Mouse (Mus musculus): Measurements from ENCODE around the gene Ttn. TPM values are rescaled to one million over a fixed set of nuclear protein-coding genes. Genes with fewer than 3 reads are reported as not detected.
"Not testable (repeated sequence)": the region's sequence is repeated elsewhere in the genome, so short reads cannot be mapped to it uniquely, and the experiment has no call there.

Gene Ttn
- polyA plus RNA-seq (2015; fragmentation: Nextera tagmentation; extraction: Ambion mirVana), result 0.38 and 1.0 TPM in 2 replicates

GRCm38 (mm10) chr2:76982391-76983145, at the start of gene Ttn:
Ttn (minus strand) TSS chr2:76982547.
- H3K36me3 ChIP-seq, result no peaks in the 10 kb centered on the region
- no peaks in the 10 kb centered on the region for H3K4me1 ChIP-seq
- 85% methylated on average over 18 of the region's 18 CpGs for WGBS
- no peak within 1 kb of the TSS for H3K9ac ChIP-seq (replicated peaks)
- no peak within 1 kb of the TSS for H3K27ac ChIP-seq (replicated peaks)
- ATAC-seq (replicated peaks), result no peak
- no peak within 1 kb of the TSS for H3K4me2 ChIP-seq (replicated peaks)
- H3K27me3 ChIP-seq, result no peaks in the 10 kb centered on the region
- H3K4me3 ChIP-seq, result no peak within 1 kb of the TSS
- no peaks in the 10 kb centered on the region for H3K9me3 ChIP-seq

GRCm38 (mm10) chr2:77020649-77021048, 38.3 kb upstream of the Ttn start:
- no peak for ATAC-seq (replicated peaks)
- no peaks in the 10 kb centered on the region for H3K9me3 ChIP-seq
- 89% methylated on average over 2 of the region's 2 CpGs for WGBS
- no peak overlapping the region for H3K9ac ChIP-seq (replicated peaks)
- no peak overlapping the region for H3K4me2 ChIP-seq (replicated peaks)
- no peak overlapping the region for H3K27ac ChIP-seq (replicated peaks)
- no peaks in the 10 kb centered on the region for H3K27me3 ChIP-seq
- H3K4me1 ChIP-seq, result no peaks in the 10 kb centered on the region; the same call in 1 of the 2 replicates
- no peaks in the 10 kb centered on the region for H3K36me3 ChIP-seq
- no peak overlapping the region for H3K4me3 ChIP-seq

GRCm38 (mm10) chr2:77017735-77018134, 35.4 kb upstream of the Ttn start:
- WGBS, result 50% methylated on average over 4 of the region's 4 CpGs
- no peaks in the 10 kb centered on the region for H3K36me3 ChIP-seq
- no peaks in the 10 kb centered on the region for H3K27me3 ChIP-seq
- no peaks in the 10 kb centered on the region; the same call in 1 of the 2 replicates for H3K4me1 ChIP-seq
- no peak overlapping the region for H3K9ac ChIP-seq (replicated peaks)
- H3K9me3 ChIP-seq, result no peaks in the 10 kb centered on the region
- peak; percentile 58 for ATAC-seq (replicated peaks)
- no peak overlapping the region for H3K27ac ChIP-seq (replicated peaks)
- no peak overlapping the region for H3K4me2 ChIP-seq (replicated peaks)
- H3K4me3 ChIP-seq, result no peak overlapping the region

GRCm38 (mm10) chr2:77013449-77013848, 31.1 kb upstream of the Ttn start:
- not testable (repeated sequence) for H3K4me2 ChIP-seq (replicated peaks); H3K27ac ChIP-seq (replicated peaks); H3K4me1 ChIP-seq; H3K36me3 ChIP-seq; H3K9ac ChIP-seq (replicated peaks); ATAC-seq (replicated peaks); H3K4me3 ChIP-seq; H3K9me3 ChIP-seq; H3K27me3 ChIP-seq
- WGBS, result 90% methylated on average over 6 of the region's 6 CpGs

DNA sequence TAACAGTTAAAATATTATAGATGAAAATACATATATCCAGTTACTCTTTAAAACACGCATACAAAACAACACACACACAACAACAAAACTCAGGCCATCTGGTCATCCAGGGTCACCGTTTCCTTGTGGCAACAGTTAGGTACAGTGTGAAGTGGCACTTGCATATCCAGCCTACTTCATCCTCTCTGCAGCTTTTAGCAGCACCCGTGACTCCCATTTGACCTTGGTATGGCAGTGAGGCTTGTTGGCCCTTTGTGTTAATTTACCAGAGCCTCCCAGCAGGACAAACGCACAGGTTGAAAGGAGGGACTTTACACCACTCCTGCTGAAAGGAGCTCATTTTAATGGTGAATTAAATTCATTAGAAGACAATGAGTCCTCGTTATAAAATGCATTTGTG, 29.6 kb upstream of the Ttn start:
- Histone ChIP-seq H3K4me3 (no peak overlapping the region), H3K36me3 (no peaks in the 10 kb centered on the region), H3K27me3 (no peaks in the 10 kb centered on the region), H3K4me1 (no peaks in the 10 kb centered on the region), H3K9me3 (no peaks in the 10 kb centered on the region), H3K9ac (replicated peaks) (no peak overlapping the region), H3K27ac (replicated peaks) (no peak overlapping the region), H3K4me2 (replicated peaks) (no peak overlapping the region)
- no peak for ATAC-seq (replicated peaks)
- 45% methylated on average over 5 of the region's 5 CpGs for WGBS

DNA sequence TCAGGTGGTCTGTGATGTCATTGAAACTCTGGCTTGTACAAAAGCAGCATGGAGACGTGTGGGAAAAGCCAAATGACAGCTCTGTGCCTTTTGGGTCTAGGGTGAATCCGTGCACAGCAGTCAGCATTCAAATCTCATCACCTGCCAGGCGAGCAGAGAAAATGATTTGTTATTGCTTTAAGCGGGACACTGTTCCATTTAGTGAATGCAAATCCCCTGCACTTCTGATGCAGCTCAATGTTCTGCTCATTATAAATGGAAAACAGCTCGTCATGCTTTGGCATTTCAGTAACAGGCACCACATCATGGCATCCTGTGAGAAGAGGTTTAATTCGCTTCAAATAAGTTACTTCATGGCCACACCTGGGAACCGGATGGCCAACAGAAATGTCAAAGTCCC, 24.7 kb upstream of the Ttn start:
- no peak for ATAC-seq (replicated peaks)
- H3K27ac ChIP-seq (replicated peaks), result no peak overlapping the region
- 56% methylated on average over 7 of the region's 7 CpGs for WGBS
- no peaks in the 10 kb centered on the region for H3K27me3 ChIP-seq
- no peak overlapping the region for H3K9ac ChIP-seq (replicated peaks)
- H3K4me1 ChIP-seq, result no peaks in the 10 kb centered on the region
- H3K9me3 ChIP-seq, result no peaks in the 10 kb centered on the region
- H3K4me2 ChIP-seq (replicated peaks), result no peak overlapping the region
- H3K36me3 ChIP-seq, result no peaks in the 10 kb centered on the region
- H3K4me3 ChIP-seq, result no peak overlapping the region

DNA sequence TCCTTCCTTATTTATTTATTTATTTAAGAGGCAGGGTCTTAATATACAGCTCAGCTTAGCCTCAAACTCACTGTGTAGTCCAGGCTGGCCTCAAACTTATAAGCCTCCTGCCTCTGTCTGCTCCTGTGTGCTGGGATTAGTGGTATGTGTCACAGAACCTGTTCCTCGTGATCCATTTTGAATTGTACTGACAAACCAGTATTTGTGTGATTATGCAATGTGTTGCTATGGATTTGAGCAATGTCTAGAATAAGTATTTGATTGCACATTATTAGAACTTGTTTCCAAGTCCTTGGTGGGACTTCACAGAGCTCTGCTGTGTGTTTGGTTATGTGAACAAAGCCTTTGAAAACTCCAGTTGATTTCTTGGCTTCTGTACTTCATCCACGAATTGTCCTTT, 20.8 kb upstream of the Ttn start:
- Histone ChIP-seq H3K4me3 (no peak overlapping the region), H3K4me2 (replicated peaks) (no peak overlapping the region), H3K9me3 (no peaks in the 10 kb centered on the region), H3K27ac (replicated peaks) (no peak overlapping the region), H3K4me1 (no peaks in the 10 kb centered on the region), H3K36me3 (no peaks in the 10 kb centered on the region), H3K27me3 (no peaks in the 10 kb centered on the region), H3K9ac (replicated peaks) (no peak overlapping the region)
- whole genome bisulfite sequencing, result 47% methylated on average over 2 of the region's 2 CpGs
- ATAC-seq (replicated peaks), result no peak

DNA sequence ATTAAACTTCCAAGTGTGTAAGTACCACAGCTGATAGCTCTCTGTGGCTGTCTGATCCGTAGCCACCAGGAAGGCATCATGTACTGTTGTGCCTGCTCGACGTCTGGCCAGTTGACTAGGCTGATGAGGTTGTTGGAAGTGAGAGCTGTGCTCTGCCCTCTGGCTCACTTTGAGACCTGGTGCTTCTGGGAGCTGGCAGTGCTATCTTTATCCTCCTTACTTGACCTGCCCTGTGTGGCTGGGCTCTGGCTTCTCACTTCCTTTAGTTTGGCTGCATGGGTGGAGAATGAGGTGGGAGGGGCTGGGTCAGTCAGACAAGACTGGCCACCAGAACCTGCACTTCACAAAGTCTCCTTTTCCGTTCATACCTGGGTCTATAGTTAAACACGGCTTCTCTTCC, 16.0 kb upstream of the Ttn start:
- Histone ChIP-seq H3K27me3 (no peaks in the 10 kb centered on the region), H3K4me3 (no peak overlapping the region), H3K9ac (replicated peaks) (no peak overlapping the region), H3K9me3 (no peaks in the 10 kb centered on the region), H3K4me2 (replicated peaks) (no peak overlapping the region), H3K4me1 (no peaks in the 10 kb centered on the region), H3K27ac (replicated peaks) (no peak overlapping the region), H3K36me3 (no peaks in the 10 kb centered on the region)
- 72% methylated on average over 5 of the region's 5 CpGs for WGBS
- ATAC-seq (replicated peaks), result no peak

DNA sequence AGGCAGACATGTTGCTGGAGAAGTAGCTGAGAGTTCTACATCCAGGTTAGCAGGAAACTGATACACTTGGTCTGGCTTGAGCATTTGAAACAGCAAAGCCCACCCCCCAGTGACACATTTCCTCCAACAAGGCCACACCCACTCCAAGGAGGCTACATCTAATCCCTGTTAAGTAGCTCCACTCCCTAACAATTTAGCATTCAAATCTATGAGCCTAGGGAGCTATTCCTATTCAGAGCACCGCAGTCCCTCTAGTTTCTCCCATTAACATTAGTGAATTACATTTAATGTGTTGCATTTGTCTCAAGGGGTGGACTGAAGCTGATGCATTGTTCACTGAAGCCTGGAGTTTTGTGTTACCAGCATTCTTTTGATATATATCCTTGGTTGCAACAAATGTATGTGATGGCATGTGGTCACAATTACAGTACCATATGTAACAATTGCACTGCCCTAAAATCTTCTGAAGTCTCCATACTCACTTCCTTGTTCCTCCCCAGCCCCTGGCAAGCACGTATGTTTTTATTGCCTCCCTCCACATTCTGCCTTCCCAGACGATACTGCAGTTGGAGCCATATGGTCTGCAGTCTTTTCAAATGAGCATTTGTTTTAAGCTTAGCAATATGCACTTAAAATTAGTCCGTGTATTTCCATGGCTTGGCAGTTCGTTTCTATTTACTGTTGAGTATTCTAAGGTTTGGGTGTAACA, 10.3 kb upstream of the Ttn start:
- WGBS, result 59% methylated on average over 5 of the region's 5 CpGs
- Histone ChIP-seq H3K36me3 (no peaks in the 10 kb centered on the region), H3K4me3 (no peak overlapping the region), H3K27ac (replicated peaks) (no peak overlapping the region; the same call in 1 of the 2 replicates), H3K4me2 (replicated peaks) (no peak overlapping the region), H3K27me3 (no peaks in the 10 kb centered on the region), H3K9me3 (no peaks in the 10 kb centered on the region), H3K9ac (replicated peaks) (no peak overlapping the region), H3K4me1 (no peaks in the 10 kb centered on the region)
- ATAC-seq (replicated peaks), result peak; percentile 82

GRCm38 (mm10) chr2:76987317-76987716, 5.0 kb upstream of the Ttn start:
- Histone ChIP-seq H3K9me3 (no peaks in the 10 kb centered on the region), H3K9ac (replicated peaks) (no peak overlapping the region), H3K4me3 (no peak overlapping the region), H3K27me3 (no peaks in the 10 kb centered on the region), H3K4me2 (replicated peaks) (no peak overlapping the region), H3K27ac (replicated peaks) (no peak overlapping the region), H3K36me3 (no peaks in the 10 kb centered on the region), H3K4me1 (no peaks in the 10 kb centered on the region)
- 92% methylated on average over 4 of the region's 4 CpGs for WGBS
- ATAC-seq (replicated peaks), result no peak

GRCm38 (mm10) chr2:76984384-76984783, 2.0 kb upstream of the Ttn start:
- Histone ChIP-seq H3K4me3 (no peak overlapping the region), H3K9ac (replicated peaks) (no peak overlapping the region), H3K9me3 (no peaks in the 10 kb centered on the region), H3K27me3 (no peaks in the 10 kb centered on the region), H3K4me2 (replicated peaks) (no peak overlapping the region), H3K4me1 (no peaks in the 10 kb centered on the region), H3K27ac (replicated peaks) (no peak overlapping the region), H3K36me3 (no peaks in the 10 kb centered on the region)
- no peak for ATAC-seq (replicated peaks)
- WGBS, result 76% methylated on average over 5 of the region's 5 CpGs

DNA sequence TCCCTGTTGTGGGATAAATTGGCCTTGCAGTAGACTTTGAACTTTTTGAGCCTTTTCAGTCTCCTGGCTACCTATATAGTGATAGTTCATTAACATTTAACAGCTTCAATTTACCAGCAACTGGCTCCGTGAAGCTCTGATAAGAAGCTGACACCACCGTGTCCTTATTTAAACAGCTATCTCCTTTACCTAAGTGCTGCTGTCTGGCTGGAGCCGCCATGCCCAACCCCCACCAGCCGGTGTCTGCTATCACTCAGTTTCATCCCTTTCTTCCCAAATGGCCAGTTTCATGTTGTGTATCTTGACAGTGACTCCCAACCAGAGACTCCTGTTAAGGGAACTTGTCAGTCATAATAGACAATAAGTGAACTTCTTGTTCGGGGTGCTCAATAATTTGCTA, 1.3 kb upstream of the Ttn start:
- 74% methylated on average over 5 of the region's 5 CpGs for WGBS
- no peaks in the 10 kb centered on the region for H3K27me3 ChIP-seq

More for the DNA sequence above, 1.3 kb upstream of the Ttn start:
- Histone ChIP-seq H3K9ac (replicated peaks) (no peak overlapping the region), H3K4me2 (replicated peaks) (no peak overlapping the region), H3K4me1 (no peaks in the 10 kb centered on the region), H3K36me3 (no peaks in the 10 kb centered on the region), H3K4me3 (no peak overlapping the region), H3K27ac (replicated peaks) (no peak overlapping the region), H3K9me3 (no peaks in the 10 kb centered on the region)
- no peak for ATAC-seq (replicated peaks)
